Mouse (Mus musculus) cerebellum, postnatal 14 days (tissue): ENCODE measurements around the gene Rgl2.
"Not testable (repeated sequence)": the region's sequence is repeated elsewhere in the genome, so short reads cannot be mapped to it uniquely, and the experiment has no call there.

ENCODE experiments used
- DNase-seq, 2 experiments: peaks; one replicate each; pipeline ENCODE4 v3.0.0; 2021; ENCODE audit warnings: mixed read lengths in 2 of 2

Rgl2 gene

GRCm38 (mm10) chr17:33951021-33951946 lies 21.9 kb downstream of the Rgl2 start, which contains the start of gene B3galt4:
Gene B3galt4, minus strand, starts transcription at chr17:33951488.
- peak; percentile 79 to 89 for DNase-seq

GRCm38 (mm10) chr17:33952015-33952414 lies 22.7 kb downstream of the Rgl2 start:
- DNase-seq, result not testable (repeated sequence)

- no peak for DNase-seq
Observed at GRCm38 (mm10) chr17:33952879-33953278, 23.5 kb downstream of the Rgl2 start.

GRCm38 (mm10) chr17:33953310-33953709 lies 24.0 kb downstream of the Rgl2 start:
- no peak for DNase-seq

- DNase-seq, result peak in 1 of 2 experiments; percentile 50
Observed at GRCm38 (mm10) chr17:33953961-33954565, 24.7 kb downstream of the Rgl2 start.

GRCm38 (mm10) chr17:33954646-33955554 lies 25.6 kb downstream of the Rgl2 start:
- DNase-seq, result no peak

- DNase-seq, result peak; percentile 97 to 98
Observed at GRCm38 (mm10) chr17:33955555-33956214, 26.3 kb downstream of the Rgl2 start, which contains the start of the genes Vps52 and Rps18. Gene Vps52, plus strand, starts transcription at chr17:33955812. Gene Rps18, minus strand, starts transcription at chr17:33956001.

GRCm38 (mm10) chr17:33956336-33956735 lies 27.0 kb downstream of the Rgl2 start:
- no peak for DNase-seq

- DNase-seq, result no peak
Observed at GRCm38 (mm10) chr17:33957493-33957892, 28.1 kb downstream of the Rgl2 start.

GRCm38 (mm10) chr17:33958451-33958850 lies 29.1 kb downstream of the Rgl2 start:
- no peak for DNase-seq

- DNase-seq, result no peak
Observed at GRCm38 (mm10) chr17:33959135-33959534, 29.8 kb downstream of the Rgl2 start.

- DNase-seq, result no peak
Observed at GRCm38 (mm10) chr17:33959948-33960347, 30.6 kb downstream of the Rgl2 start.

- DNase-seq, result no peak
Observed at GRCm38 (mm10) chr17:33962876-33963275, 33.5 kb downstream of the Rgl2 start.

GRCm38 (mm10) chr17:33965082-33965845 lies 35.9 kb downstream of the Rgl2 start:
- no peak for DNase-seq

GRCm38 (mm10) chr17:33965846-33966550 lies 36.7 kb downstream of the Rgl2 start:
- DNase-seq, result no peak

GRCm38 (mm10) chr17:33968489-33968888 lies 39.1 kb downstream of the Rgl2 start:
- peak; percentile 87 to 89 for DNase-seq

GRCm38 (mm10) chr17:33968927-33969326 lies 39.6 kb downstream of the Rgl2 start:
- peak; percentile 56 to 66 for DNase-seq

GRCm38 (mm10) chr17:33969394-33969793 lies 40.1 kb downstream of the Rgl2 start:
- DNase-seq, result peak; percentile 12 to 24

GRCm38 (mm10) chr17:33972691-33973090 lies 43.3 kb downstream of the Rgl2 start:
- no peak for DNase-seq

GRCm38 (mm10) chr17:33973572-33973971 lies 44.2 kb downstream of the Rgl2 start:
- DNase-seq, result no peak
